8 mouse cellular contexts compared by ENCODE assay signal in the genomic region with DNA sequence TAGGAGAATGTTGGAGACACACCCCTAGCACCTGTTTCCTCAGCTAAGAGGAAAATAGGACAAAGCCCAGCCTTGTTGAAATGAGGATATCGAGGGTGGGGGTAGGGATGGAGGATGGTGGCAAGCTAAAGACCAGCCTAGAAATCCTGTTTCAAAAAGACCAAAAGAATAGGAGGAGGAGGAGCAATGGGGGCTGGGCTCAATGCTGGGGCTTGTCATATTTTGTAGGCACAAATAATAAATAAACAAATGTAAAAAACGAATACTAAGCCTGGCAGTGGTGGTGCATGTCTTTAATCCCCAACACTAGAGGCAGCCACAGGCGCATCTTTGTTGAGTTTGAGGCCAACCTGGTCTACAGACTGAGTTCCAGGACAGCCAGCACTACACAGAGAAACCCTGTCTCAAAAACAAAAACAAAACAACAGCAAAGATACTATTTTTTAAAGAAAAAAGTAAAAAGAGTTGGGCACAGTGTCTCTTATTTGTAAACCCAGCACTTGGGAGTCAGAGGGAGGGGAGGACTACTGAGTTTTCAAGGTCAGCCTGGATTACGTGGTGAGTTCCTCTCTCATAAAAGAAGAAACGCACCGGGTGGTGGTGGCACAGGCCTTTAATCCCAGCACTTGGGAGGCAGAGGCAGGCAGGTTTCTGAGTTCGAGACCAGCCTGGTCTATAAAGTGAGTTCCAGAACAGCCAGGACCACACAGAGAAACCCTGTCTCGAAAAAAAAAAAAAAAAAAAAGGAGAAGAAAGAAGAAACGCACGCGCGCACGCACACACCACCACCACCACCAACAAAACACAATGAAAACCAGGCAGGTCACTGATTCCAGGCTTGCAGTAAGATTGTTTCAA. TPM values are rescaled to one million over a fixed set of nuclear protein-coding genes. Genes with fewer than 3 reads are reported as not detected.
DNase-seq lines count a peak whose midpoint lies in the region; ATAC-seq lines count a peak whose summit lies in the region.

No protein-coding gene starts in this region.

- peak overlapping the region; percentile 79 for H3K4me2 ChIP-seq in limb, embryonic 12.5 days
- H3K4me2 ChIP-seq in stomach, embryonic 16.5 days (ENCODE audit: low read depth, low read length): peak overlapping the region; percentile 90

- 78% methylated on average over 13 of the region's 13 CpGs for WGBS in limb, embryonic 12.5 days
- WGBS in stomach, embryonic 16.5 days: 85% methylated on average over 13 of the region's 13 CpGs

- H3K27ac ChIP-seq in limb, embryonic 12.5 days: peak overlapping the region; percentile 94
- H3K27ac ChIP-seq in stomach, embryonic 16.5 days (ENCODE audit: low read length): peak overlapping the region; percentile 98

- H3K9me3 ChIP-seq in erythroblast, embryonic 14.5 days (ENCODE audit: control insufficient read depth, low read length): no peaks in the 10 kb centered on the region
- no peaks in the 10 kb centered on the region for H3K9me3 ChIP-seq in limb, embryonic 12.5 days
- no peaks in the 10 kb centered on the region for H3K9me3 ChIP-seq in stomach, embryonic 16.5 days (replicated peaks; ENCODE audit: control insufficient read depth, low read length)

- H3K27me3 ChIP-seq in erythroblast, embryonic 14.5 days (ENCODE audit: control insufficient read depth): peaks cover 15% of the 10 kb centered on the region
- peaks cover 21% of the 10 kb centered on the region for H3K27me3 ChIP-seq in limb, embryonic 12.5 days
- no peaks in the 10 kb centered on the region; the same call in 1 of the 2 replicates for H3K27me3 ChIP-seq in stomach, embryonic 16.5 days (ENCODE audit: control insufficient read depth, insufficient read depth, low read length)

- peak overlapping the region; percentile 52 for H3K9ac ChIP-seq in limb, embryonic 12.5 days (replicated peaks)
- H3K9ac ChIP-seq in stomach, embryonic 16.5 days (ENCODE audit: low read length): peak overlapping the region; percentile 78

- H3K4me1 ChIP-seq in erythroblast, embryonic 14.5 days (ENCODE audit: control insufficient read depth): peaks cover 46% of the 10 kb centered on the region
- peaks cover 24% of the 10 kb centered on the region for H3K4me1 ChIP-seq in limb, embryonic 12.5 days (replicated peaks)
- H3K4me1 ChIP-seq in stomach, embryonic 16.5 days (ENCODE audit: control insufficient read depth, insufficient read depth, low read length): peaks cover 16% of the 10 kb centered on the region

- H3K36me3 ChIP-seq in erythroblast, embryonic 14.5 days (ENCODE audit: control insufficient read depth): peaks cover 27% of the 10 kb centered on the region
- peaks cover 21% of the 10 kb centered on the region for H3K36me3 ChIP-seq in limb, embryonic 12.5 days
- peaks cover 5% of the 10 kb centered on the region for H3K36me3 ChIP-seq in stomach, embryonic 16.5 days (ENCODE audit: control insufficient read depth, insufficient read depth, low read length)

- peak overlapping the region; percentile 66 for H3K4me3 ChIP-seq in erythroblast, embryonic 14.5 days (replicated peaks)
- H3K4me3 ChIP-seq in limb, embryonic 12.5 days (replicated peaks): peak overlapping the region; percentile 53
- peak overlapping the region; percentile 70 for H3K4me3 ChIP-seq in stomach, embryonic 16.5 days (replicated peaks; ENCODE audit: low read length)

- ATAC-seq in erythroblast, adult 5-6 weeks (replicated peaks; ENCODE audit: low FRiP score, poor library complexity, severe bottlenecking): no peak
- ATAC-seq in limb, embryonic 12.5 days (ENCODE audit: insufficient number of reproducible peaks, insufficient read depth, low FRiP score, low TSS enrichment, low read depth): no peak
- no peak for ATAC-seq in stomach, embryonic 16.5 days (ENCODE audit: insufficient read depth, low FRiP score)

- peak; percentile 44 for DNase-seq in testis, postnatal 10 days (ENCODE audit: low spot score)
- no peak for DNase-seq in testis, postnatal 14 days (ENCODE audit: low spot score)
- no peak for DNase-seq in frontal cortex, postnatal 25 days (ENCODE audit: low spot score in 2 of 2)
- no peak for DNase-seq in left cerebral cortex, postnatal 4 days

- intact Hi-C loops in left cerebral cortex, postnatal 4 days (cut with DNase I): no loop called here

RNA-seq across cellular contexts. Expression of gene Yju2, which starts 0.9 kb away (rescaled TPM):
- polyA plus RNA-seq in erythroblast, embryonic 14.5 days (2012): 1.6 and 1.7 TPM in 2 replicates
- 1.0 and 14.0 TPM in 2 replicates for total RNA-seq in erythroblast, adult 5-6 weeks (2015; ENCODE audit: low replicate concordance)
- total RNA-seq in erythroblast, adult 5-6 weeks (2017; ENCODE audit: low replicate concordance): 5.7 and 10.5 TPM in 2 replicates
- 24.6 and 26.6 TPM in 2 replicates for polyA plus RNA-seq in limb, embryonic 12.5 days (2016; fragmentation: Nextera tagmentation; extraction: Ambion mirVana)
- polyA plus RNA-seq in stomach, embryonic 16.5 days (2015; fragmentation: Nextera tagmentation; extraction: Ambion mirVana): 21.6 and 24.3 TPM in 2 replicates
- total RNA-seq in left cerebral cortex, postnatal 4 days (2021): 10 to 100 TPM; 16.7 to 18.2 TPM

RNA-seq across cellular contexts. Expression of gene Ebi3, which starts 5.5 kb away (rescaled TPM):
- polyA plus RNA-seq in erythroblast, embryonic 14.5 days (2012): 0.34 and 0.37 TPM in 2 replicates
- total RNA-seq in erythroblast, adult 5-6 weeks (2015; ENCODE audit: low replicate concordance): 6.1 and 9.4 TPM in 2 replicates
- total RNA-seq in erythroblast, adult 5-6 weeks (2017; ENCODE audit: low replicate concordance): 4.9 and 5.4 TPM in 2 replicates
- 1.6 TPM in 2 replicates for polyA plus RNA-seq in limb, embryonic 12.5 days (2016; fragmentation: Nextera tagmentation; extraction: Ambion mirVana)
- 4.0 and 4.7 TPM in 2 replicates for polyA plus RNA-seq in stomach, embryonic 16.5 days (2015; fragmentation: Nextera tagmentation; extraction: Ambion mirVana)
- 1 to 10 TPM; 4.9 to 5.9 TPM for total RNA-seq in left cerebral cortex, postnatal 4 days (2021)

RNA-seq across cellular contexts. Expression of gene Zfp119b, which starts 8.7 kb away (rescaled TPM):
- not detected in 2 replicates for polyA plus RNA-seq in erythroblast, embryonic 14.5 days (2012)
- total RNA-seq in erythroblast, adult 5-6 weeks (2015; ENCODE audit: low replicate concordance): 2.9 TPM in 1 of 2 replicates, not detected in the other
- total RNA-seq in erythroblast, adult 5-6 weeks (2017; ENCODE audit: low replicate concordance): 2.6 and 5.0 TPM in 2 replicates
- polyA plus RNA-seq in limb, embryonic 12.5 days (2016; fragmentation: Nextera tagmentation; extraction: Ambion mirVana): 5.0 and 7.0 TPM in 2 replicates
- polyA plus RNA-seq in stomach, embryonic 16.5 days (2015; fragmentation: Nextera tagmentation; extraction: Ambion mirVana): 6.0 and 6.2 TPM in 2 replicates
- 1 to 10 TPM; 4.4 to 5.7 TPM for total RNA-seq in left cerebral cortex, postnatal 4 days (2021)

RNA-seq across cellular contexts. Expression of gene Shd, which starts 12.3 kb away (rescaled TPM):
- polyA plus RNA-seq in erythroblast, embryonic 14.5 days (2012): not detected in 2 replicates
- not detected in 2 replicates for total RNA-seq in erythroblast, adult 5-6 weeks (2015; ENCODE audit: low replicate concordance)
- total RNA-seq in erythroblast, adult 5-6 weeks (2017; ENCODE audit: low replicate concordance): not detected in 2 replicates
- polyA plus RNA-seq in limb, embryonic 12.5 days (2016; fragmentation: Nextera tagmentation; extraction: Ambion mirVana): 52.6 and 54.1 TPM in 2 replicates
- 8.1 and 8.6 TPM in 2 replicates for polyA plus RNA-seq in stomach, embryonic 16.5 days (2015; fragmentation: Nextera tagmentation; extraction: Ambion mirVana)
- total RNA-seq in left cerebral cortex, postnatal 4 days (2021): 100 to 1,000 TPM in 1 of 2 experiments, 10 to 100 TPM in 1; 99.6 to 101 TPM

RNA-seq across cellular contexts. Expression of gene Fsd1, which starts 28.4 kb away (rescaled TPM):
- polyA plus RNA-seq in erythroblast, embryonic 14.5 days (2012): not detected in 2 replicates
- total RNA-seq in erythroblast, adult 5-6 weeks (2015; ENCODE audit: low replicate concordance): not detected in 2 replicates
- not detected in 2 replicates for total RNA-seq in erythroblast, adult 5-6 weeks (2017; ENCODE audit: low replicate concordance)
- 42.4 and 43.2 TPM in 2 replicates for polyA plus RNA-seq in limb, embryonic 12.5 days (2016; fragmentation: Nextera tagmentation; extraction: Ambion mirVana)
- 9.9 and 13.9 TPM in 2 replicates for polyA plus RNA-seq in stomach, embryonic 16.5 days (2015; fragmentation: Nextera tagmentation; extraction: Ambion mirVana)
- total RNA-seq in left cerebral cortex, postnatal 4 days (2021): 100 to 1,000 TPM; 110 to 119 TPM
